Mouse (Mus musculus) spleen, adult 2 months (tissue): ENCODE results near the gene Rab4b.

ENCODE experiments used
- CTCF ChIP-seq: fragments of 200-500 bp; IDR thresholded peaks from 2 replicates; pipeline ENCODE4 v1.5.1; 2011; ENCODE audit warnings: mild to moderate bottlenecking, inconsistent platforms; ENCODE audit not compliant: insufficient read depth, insufficient read length, insufficient replicate concordance; ENCODE audit errors: extremely low read depth
- POLR2A ChIP-seq: fragments of 200-500 bp; IDR thresholded peaks from 2 replicates; pipeline ENCODE4 v1.6.1; 2011; ENCODE audit warnings: low read depth, low read length, inconsistent platforms

DNA sequence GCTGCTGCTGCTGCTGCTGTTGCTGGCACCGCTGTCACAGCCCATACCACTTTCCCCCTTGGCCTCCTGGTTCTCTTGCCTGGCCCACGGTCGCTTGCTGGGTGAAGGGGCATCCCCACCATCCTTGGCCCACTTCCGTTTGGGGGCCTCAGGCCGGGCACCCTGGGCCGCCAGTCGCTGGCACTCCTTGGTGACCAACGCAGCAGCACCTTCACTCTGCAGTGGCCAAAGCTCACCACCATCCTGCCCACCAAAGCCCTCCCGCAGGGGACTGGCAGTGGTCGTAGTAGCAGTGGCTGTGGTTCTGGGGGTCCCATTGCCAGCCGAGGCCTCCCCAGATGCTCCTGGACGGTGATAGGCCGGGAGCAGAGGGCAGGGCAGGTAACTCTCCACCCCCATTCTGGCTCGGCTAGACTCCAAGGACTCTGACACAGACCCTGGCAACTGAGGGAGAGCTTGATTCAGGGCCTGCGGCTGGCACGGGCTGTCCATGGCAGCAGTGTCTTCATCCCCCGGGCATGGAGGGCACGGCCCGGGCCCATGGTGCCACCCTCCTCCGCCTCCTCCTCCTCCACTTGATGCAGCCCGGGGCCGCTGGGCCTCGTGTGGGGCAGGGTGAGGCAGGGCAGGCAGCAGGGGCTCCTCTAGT, 13.6 kb downstream of the Rab4b start:
- TF ChIP-seq CTCF (no peak), POLR2A (no peak)
